Mouse (Mus musculus) NIH3T3 (cell line): Measurements from ENCODE around the gene Emc3.

Source experiments
- DNase-seq: peaks from one replicate; pipeline ENCODE4 v3.0.0-alpha.2; 2012; ENCODE audit warnings: low read depth

Emc3 gene

DNA sequence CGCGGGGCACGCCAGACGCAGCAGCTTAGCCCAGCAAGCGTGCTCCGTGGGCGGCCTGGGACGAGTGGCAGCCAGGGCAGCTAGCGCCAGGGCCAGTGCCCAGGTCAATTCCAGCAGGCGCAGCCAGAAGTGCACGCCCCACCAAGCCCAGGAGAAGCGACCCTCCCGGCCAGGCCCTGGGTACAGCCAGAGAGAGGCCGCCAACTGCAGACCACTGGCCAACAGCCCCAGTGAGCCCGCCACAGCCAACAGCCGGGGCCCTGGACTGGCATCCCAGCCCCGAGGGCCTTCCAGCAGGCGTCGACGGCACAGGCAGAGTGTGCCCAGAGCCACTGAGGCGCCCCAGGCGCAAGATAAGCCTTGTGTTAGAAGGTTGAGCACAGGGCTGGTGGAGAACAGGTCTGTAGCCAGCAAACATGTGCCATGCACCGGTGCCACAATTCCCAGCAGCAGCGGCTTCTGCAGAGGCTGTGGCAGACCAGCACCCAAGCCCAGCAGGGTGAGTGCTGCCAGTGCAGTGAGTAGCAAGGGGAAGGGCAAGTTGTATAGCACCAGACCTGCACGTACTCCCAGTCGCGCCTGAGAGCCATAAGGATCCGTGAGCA, 36.3 kb downstream of the Emc3 start:
- DNase-seq = no peak

DNA sequence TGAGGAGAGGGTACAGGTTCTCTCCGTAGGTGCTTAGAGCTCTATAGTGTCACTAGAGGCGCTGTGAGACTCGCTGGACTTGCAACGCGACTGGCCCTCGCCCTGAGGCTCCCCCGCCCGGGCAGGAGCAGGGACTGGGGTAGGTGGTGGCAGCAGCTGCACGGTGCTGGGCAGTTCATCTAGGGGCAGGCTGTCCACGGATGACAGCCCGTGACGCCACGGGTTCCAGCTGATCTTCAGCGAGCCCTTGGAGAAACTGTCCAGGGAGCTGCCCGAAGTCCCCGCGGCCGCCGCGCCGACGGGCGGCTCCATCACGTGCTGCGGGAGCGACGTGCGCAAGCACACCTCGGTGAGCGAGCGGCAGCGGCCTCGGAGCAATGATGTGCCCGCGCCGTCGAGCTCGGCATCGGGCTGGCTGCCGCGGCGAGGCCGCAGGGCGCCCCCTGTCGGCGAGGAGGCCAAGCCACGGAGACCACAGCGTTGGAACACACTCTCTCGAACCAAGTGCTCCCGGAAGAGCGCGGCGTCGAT, 37.1 kb downstream of the Emc3 start:
- DNase-seq = no peak

DNA sequence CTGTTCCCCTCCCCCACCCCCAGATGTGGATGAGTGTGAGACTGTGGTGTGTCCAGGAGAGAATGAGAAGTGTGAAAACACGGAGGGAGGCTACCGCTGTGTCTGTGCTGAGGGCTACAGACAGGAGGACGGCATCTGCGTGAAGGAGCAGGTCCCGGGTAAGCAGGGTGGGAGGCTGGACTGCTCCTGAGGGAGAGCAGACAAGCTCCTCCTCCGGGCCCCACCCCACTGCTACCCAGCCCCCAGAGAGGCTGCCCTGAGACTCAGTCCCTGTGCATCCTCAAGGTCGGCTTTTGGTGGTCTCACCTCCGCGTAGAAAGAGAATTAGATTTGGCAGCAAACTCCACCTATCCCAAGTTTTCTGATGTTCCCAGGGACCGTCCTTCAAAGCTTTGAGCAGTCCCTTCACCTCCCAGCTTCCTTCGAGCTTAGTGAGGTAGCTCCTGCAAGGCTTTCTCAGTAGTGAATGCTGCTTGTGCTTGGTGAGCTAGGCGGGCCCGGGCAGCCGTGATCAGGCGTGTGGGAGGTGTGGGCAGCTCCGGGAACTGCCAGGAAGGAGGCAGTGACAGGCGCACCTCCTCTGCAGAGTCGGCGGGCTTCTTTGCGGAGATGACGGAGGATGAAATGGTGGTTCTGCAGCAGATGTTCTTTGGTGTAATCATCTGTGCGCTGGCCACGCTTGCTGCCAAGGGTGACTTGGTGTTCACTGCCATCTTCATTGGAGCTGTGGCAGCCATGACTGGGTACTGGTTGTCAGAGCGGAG, 39.2 kb downstream of the Emc3 start:
- DNase-seq = no peak

DNA sequence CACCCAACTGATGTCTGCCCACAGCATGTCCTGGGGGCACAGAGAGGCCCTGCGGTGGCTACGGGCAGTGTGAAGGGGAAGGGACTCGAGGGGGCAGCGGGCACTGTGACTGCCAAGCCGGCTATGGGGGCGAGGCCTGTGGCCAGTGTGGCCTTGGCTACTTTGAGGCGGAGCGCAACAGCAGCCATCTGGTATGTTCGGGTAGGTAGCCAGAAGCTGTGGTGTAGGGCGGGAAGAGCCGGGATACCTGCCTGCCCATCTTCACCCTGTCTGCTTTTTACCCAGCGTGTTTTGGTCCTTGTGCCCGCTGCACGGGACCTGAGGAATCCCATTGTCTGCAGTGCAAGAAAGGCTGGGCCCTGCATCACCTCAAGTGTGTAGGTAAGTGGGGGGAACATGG, 42.0 kb downstream of the Emc3 start:
- DNase-seq = no peak

DNA sequence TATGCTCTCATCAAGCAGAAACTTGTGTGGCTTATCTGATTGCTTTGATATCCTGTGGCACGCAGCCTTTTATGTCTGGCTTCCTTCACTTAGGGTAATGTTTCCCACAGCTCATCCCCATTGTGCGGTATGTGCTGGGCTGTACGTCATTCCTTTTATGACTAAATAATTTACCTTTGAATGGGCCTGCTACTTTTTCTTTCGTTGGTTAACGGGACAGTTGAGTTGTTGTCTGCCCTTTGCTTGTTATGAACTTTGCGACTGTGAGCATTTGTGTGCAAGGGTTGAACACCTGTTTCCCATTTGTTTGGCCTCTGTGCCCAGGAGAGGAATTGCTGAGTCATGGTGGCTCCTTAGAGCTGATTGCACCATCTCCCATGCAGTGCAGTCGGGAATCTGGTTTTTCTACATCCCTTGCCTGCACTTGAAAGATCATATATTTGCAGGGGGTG, 44.3 kb downstream of the Emc3 start:
- DNase-seq = peak; percentile 93

DNA sequence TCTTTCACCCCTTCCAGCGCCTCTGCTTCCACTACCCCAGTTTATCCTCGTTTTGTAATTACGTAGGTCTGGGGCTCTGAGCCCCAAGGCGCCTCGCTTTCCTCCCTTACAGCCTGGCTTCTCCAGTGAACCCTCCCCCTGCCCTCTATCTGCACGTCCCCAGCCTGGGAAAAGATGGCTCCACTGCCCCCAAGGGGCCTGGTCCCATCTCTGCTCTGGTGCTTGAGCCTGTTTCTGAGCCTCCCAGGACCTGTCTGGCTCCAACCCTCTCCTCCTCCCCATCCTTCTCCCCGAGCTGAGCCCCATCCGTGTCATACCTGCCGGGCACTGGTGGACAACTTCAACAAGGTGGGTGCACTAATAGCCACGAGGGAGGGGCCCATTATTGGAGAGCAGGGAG, 47.7 kb downstream of the Emc3 start:
- no peak for DNase-seq

DNA sequence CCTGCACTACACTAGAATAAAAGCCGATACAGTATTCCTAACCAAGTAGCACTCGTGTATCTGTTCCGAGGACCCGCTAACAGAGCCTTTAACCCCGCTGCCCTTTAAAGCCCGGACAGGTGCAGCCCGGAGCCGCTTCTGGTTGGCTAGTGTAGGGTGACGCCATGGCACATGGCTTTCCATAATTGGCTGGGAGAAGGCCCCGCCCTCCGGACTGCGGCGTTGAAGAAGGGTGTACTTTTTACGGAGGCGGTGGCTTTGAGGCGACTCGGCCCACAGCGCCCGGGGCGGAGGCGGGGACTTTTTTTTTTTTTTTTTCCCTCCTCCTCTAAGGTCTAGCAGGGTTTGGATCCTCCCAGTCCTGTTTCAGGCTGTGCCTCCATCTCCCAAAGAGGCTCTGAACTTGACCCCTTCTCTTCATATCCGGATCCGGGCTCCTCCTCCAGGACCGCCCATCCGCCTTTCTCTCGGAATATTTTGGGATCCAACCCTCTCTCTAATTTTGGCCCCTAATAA, 48.3 kb downstream of the Emc3 start, which contains the start of gene Creld1:
Gene Creld1, plus strand, starts transcription at position 198 of the 516 bp plus-strand sequence.
- no peak for DNase-seq

DNA sequence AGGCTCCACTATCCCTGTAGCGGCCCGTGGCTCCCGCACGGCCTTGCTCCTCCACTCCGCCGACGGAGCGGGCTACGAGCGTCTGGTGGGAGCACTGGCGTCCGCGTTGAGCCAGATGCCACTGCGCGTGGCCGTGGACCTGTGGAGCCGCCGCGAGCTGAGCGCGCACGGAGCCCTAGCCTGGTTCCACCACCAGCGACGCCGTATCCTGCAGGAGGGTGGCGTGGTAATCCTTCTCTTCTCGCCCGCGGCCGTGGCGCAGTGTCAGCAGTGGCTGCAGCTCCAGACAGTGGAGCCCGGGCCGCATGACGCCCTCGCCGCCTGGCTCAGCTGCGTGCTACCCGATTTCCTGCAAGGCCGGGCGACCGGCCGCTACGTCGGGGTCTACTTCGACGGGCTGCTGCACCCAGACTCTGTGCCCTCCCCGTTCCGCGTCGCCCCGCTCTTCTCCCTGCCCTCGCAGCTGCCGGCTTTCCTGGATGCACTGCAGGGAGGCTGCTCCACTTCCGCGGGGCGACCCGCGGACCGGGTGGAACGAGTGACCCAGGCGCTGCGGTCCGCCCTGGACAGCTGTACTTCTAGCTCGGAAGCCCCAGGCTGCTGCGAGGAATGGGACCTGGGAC, 48.9 kb downstream of the Emc3 start:
- no peak for DNase-seq

DNA sequence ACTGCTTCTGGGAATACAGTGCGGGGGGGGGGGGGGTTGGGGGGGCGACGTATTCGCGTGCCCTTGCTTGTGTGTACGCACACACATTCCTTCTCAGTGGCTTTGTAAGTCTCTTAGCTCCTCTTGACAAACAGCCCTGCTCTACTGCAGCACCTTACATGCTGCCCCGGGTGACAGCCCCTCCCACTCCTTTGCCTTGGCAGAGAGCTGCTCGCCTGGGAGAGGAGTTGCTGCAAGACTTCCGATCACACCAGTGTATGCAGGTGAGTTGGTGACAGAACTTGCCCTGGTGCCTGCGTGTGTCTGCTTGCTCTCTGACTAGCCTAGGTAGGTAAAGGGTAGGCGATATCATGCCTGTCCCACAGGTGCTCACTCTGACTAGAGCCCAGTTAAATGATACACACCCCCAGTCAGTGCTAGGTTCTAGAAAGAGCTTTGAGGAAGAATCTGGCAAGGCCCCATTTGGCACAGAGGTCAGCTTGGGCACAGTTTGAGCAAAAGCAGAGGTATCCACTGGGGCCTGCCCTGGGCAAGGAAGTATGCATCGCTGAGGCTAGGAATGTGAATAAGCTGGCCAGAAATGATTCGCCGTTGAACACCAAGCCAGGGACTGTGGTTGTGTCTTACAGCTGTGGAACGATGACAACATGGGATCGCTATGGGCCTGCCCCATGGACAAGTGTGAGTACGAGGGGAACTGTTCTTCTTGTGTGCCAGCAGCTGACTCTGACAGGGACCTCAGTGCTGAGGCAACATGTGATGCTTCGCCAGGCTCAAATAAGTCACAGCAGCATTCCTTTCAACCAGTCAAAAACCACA, 50.7 kb downstream of the Emc3 start:
- DNase-seq = peak; percentile 84

DNA sequence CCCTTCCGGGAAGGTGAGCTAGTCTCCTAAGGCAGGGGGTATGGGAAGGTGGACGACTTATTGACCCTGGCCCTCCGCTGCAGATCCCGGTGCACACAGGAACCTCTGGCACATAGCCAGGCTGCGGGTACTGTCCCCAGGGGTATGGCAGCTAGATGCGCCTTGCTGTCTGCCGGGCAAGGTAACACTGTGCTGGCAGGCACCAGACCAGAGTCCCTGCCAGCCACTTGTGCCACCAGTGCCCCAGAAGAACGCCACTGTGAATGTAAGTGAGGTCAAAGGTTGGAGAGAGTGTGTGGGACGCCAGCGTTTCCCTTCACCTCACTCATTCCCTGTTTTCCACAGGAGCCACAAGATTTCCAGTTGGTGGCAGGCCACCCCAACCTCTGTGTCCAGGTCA, 52.5 kb downstream of the Emc3 start:
- DNase-seq = no peak

DNA sequence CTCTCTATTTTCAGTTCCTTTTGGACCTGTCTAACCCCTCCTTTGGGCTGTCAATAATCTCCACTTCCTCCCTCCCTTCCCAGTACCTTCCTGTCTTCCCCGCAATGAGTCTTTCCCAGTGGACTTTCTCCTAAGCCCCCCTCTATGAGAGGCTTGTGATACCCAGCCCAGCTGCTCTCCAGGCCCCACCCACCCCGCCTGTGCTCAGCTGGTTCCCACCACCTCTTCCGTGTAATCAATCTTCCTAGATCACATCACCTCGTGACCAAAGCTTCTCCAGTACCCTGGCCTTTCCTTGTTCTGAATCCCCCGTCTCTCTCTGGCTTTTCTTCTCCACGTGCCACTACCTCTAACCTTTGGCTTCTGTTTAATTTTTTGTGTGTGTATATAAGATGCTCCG, 54.1 kb downstream of the Emc3 start:
- no peak for DNase-seq

DNA sequence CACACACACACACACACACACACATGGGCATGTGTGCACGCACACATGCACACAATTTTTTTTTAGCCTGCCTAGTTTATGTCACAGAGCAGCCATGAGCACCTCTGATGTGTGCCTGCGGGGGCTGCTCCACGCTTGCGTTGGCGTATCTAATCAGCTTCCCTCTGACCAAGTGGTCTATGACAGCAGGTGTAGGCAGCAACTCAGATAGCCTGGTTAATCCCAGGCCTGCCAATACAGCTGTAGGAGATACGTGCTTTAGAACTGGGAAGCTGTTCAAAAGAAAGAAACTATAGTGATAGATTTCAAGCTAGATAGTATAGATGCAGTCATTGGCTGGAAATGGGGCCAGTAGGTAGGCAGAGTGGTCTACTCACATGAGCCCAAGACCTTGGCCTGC, 57.7 kb downstream of the Emc3 start:
- DNase-seq = no peak

DNA sequence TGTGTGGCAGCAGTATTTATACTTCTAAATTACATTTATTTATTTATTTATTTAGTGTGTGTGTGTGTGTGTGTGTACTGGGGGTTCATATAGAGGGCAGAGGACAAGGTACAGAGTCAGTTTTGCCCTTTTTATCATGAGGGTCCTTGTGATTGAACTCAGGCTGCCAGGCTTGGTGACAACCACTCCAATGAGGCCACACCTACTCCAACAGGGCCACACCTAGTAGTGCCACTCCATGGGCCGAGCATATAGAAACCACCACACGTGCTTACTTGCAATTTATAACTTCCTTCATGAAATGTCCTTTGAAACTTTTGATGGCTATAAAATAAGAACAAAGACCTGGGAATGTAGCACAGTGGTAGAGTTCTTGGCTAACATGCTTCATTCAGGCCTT, 58.2 kb downstream of the Emc3 start:
- DNase-seq = no peak

DNA sequence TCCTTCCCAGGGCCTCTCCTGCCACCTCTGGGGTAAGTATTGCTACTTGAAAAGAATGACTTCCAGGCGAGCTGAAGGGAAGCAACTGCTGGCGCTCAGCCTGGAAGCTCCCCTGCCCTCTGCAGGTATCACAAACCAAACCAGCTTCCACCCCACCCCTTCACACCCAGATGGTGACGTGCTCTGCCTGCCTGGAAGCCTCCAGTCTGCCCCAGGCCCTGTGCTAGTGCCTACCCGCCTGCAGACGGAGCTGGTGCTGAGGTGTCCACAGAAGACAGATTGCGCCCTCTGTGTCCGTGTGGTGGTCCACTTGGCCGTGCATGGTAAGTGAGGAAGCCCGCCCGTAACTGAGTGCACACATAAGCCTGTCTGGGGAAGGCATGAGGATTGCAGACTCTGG, 59.4 kb downstream of the Emc3 start:
- peak; percentile 58 for DNase-seq

DNA sequence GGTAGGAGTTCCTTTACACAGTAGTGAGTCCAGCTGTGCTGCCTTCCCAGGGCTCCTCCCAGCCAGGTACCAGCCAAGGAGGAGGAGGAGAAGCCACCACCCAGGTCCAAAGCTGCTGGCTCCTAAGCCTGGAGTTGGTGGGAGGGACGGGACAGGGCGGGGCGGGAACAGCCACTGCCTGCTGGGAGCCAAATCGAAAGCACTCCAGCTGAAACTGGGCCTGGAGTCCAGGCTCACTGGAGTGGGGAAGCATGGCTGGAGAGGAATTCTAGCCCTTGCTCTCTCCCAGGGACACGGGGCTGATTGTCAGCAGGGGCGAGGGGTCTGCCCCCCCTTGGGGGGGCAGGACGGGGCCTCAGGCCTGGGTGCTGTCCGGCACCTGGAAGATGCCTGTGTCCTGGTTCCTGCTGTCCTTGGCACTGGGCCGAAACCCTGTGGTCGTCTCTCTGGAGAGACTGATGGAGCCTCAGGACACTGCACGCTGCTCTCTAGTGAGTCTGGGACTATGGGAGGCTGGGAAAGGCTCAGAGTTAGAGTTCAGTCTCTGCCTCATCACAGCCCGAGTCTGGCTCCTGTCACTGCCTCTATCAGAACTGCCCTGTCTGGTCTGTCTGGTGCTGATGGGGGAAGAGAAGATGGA, 60.0 kb downstream of the Emc3 start, which contains the start of gene Il17rc:
Gene Il17rc, plus strand, starts transcription at position 131 of the 640 bp plus-strand sequence.
- DNase-seq = peak; percentile 91

DNA sequence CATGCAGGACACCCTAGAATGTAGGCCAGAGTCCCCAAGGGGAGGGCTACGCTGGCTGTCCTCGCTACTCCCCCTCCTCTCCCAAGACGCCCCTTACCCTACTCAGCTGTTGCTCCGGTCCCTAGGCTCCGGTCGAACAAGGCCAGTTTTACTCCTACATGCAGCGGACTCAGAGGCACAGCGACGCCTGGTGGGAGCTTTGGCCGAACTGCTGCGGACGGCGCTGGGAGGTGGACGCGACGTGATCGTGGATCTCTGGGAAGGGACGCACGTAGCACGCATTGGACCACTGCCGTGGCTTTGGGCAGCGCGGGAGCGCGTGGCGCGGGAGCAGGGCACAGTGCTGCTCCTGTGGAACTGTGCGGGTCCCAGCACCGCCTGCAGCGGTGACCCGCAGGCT, 62.0 kb downstream of the Emc3 start:
- DNase-seq = peak; percentile 72

DNA sequence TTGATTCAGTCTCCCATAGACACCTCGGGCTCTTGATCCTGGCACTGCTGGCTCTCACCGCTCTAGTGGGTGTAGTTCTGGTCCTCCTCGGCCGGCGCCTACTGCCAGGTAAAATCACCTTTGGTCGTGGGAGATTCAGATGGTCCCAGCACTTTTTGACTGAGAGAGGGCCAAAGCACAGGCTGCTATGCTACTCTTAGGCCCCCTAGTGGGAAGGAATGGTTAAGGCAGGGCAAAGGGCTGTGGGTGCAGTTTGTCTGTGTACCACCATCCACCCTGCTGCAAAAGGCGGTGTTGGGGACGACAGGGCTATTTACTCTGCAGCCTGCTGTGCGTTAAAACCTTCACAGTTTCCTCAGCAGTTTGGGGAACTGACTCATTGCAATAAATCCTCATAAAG, 62.4 kb downstream of the Emc3 start:
- DNase-seq = peak; percentile 86

DNA sequence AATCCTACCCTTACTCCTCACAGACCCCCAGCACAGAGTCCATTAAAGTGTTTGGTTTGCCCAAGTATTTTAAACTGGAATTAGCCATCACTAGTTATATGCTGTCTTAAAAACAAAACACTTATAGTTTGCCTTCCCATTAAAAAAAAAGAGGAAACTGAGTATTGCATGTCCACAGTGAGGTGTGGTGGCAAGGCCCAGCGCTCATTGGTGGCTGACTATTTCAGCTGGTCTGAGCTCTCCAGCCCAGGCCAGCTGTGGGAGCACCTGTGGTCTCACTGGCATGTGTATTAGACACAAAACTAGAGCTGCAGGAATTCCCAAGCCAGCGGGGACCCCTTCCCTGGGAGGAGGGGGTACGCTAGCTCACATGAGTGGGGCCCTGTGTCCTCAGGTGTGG, 62.9 kb downstream of the Emc3 start:
- no peak for DNase-seq

DNA sequence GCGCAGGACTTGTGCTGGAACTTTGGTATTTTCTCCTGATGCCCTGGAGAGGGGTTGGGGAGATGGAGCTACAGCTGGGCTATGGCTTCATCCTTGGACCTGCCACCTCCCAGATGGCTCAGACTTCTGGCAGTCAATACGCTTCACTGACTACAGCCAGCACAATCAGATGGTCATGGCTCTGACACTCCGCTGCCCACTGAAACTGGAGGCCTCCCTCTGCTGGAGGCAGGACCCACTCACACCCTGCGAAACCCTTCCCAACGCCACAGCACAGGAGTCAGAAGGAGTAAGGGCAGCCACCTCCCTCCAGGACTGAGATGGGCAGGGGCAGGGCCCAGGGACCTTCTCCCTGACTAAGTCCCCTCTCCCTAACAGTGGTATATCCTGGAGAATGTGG, 65.8 kb downstream of the Emc3 start:
- peak; percentile 70 for DNase-seq
